Mouse (Mus musculus) left cerebral cortex, postnatal 4 days (tissue): ENCODE measurements around the gene Gm20388. TPM values are rescaled to one million over a fixed set of nuclear protein-coding genes. Genes with fewer than 3 reads are reported as not detected.
A peak's percentile ranks its signal among the peaks of the same experiment; 100 is the strongest.

Experiments used
- DNase-seq: peaks from one replicate; pipeline ENCODE4 v3.0.0-alpha.2; 2022
- intact Hi-C: fragments of 180-260 bp; cut with DNase I; formaldehyde crosslinking; loops from one replicate; pipeline ENCODE4 v1.15.1; 2025
- total RNA-seq, 2 experiments: library from RNA; stranded (reverse); gene quantifications; 2 replicates each; pipeline ENCODE4 v1.2.3; 2021

Gm20388 gene
- total RNA-seq, 2 experiments from 2014 or later: 6.5 to 12.8 TPM

DNA sequence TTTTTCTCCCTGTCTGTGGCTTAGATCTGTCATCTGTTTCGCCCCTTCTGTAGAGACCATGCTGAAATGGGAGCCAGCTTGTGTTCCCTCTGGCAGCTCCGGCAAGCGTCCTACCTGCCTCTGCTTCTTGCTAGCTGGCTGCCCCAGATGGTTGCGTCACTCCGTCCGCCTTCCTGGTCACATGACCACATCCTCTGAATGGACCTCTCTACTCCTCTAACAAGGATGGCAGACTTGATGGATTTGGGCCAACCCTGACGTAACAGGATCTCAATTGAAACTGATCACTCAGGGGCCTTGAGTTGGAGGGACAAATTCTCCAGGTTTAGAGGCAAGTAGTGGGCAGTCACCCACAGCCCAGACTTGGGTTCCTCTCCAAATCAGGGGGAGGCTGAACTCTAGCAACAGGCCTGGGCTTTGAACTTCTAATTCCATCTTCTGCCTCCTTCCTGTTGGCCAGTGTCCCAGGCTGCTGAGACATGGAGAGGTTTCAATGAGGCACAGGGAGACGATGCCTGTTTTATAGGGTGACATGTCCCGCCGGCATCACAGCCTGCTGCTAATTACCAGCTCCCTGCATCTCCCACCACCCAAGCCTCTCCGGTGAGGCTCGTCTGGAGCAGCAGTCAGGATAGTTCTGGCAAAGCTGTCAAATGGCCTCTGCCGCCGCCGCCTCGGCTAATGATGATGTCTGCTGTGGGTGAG, 2279.9 kb downstream of the Gm20388 start:
- intact Hi-C loops: no loop called here
- DNase-seq: peak; percentile 60

DNA sequence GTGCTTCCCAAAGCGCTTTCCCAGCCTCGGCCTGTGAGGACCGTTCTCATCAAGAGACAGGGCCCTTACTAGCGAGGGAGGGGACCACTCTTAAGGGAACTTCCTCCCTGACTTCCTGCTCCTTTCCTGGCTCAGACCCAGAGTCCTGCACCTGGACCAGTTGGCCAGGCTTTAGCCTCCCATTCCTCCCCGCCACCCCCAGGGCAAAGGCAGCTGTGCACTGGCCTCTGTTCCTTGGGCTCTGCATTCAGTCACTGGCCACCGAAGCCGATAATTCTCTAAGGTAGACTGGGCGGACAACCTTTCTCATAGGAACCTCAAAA, 2280.4 kb downstream of the Gm20388 start:
- DNase-seq: no peak
- intact Hi-C loops: no loop called here

DNA sequence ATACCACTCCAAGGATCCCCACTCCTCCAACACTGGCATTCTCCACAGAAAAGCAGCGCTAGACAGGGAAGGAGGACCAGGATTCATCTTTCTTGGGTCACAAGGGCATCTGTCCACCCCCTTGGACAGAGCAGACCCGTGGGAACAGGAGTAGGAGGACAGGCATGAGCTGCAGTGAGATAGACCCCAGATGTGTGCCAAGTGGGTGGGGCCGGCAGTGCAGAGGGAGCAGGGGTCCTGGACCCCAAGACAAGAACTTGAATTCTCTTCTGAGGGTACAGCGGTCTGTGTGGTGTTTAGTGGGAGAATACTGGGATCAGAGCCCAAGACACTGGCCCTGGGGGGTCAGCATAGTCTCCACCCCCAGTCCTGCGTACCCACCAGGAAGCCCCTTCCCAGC, 2282.1 kb downstream of the Gm20388 start:
- DNase-seq: no peak
- intact Hi-C loops: no loop called here

DNA sequence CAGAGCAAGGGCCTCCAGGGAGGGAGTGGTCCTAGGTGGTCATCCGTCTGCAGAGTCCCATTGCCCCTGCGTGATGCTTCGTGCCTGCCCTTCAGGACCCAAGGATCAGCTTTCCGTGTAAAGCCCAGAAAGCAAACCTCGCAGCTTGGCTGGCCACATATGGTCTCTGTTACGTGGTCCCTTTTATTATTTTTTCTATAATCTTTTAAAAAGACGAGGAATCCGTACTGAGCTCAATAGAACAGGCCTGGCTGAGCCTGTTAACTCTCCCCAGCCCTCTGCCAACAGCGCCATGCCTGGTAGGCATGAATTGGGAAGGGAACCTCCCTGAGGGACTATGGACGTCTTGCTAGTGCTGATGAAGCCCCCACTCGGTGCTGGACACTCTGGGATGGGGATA, 2282.9 kb downstream of the Gm20388 start:
- DNase-seq: no peak
- intact Hi-C loops: no loop called here

DNA sequence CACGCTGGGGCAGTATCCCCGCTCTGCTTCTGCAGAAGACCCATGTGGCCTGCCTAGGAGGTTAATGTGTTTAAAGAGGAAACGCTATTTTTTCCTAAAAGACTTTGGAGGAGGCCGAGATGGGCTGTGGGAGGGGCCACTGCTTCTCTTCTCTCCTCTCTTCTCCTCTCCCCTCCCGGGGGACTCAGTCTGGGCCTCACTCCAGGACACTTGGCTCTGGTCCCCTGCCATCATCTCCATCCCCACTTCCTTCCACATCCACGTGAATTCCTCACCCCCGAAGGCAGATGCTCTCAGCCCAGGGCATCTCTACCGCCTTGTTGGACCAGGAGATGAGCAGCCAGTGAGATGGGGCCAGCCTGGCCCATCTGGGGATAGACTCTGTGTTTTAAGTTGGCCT, 2283.8 kb downstream of the Gm20388 start:
- DNase-seq: peak; percentile 76

DNA sequence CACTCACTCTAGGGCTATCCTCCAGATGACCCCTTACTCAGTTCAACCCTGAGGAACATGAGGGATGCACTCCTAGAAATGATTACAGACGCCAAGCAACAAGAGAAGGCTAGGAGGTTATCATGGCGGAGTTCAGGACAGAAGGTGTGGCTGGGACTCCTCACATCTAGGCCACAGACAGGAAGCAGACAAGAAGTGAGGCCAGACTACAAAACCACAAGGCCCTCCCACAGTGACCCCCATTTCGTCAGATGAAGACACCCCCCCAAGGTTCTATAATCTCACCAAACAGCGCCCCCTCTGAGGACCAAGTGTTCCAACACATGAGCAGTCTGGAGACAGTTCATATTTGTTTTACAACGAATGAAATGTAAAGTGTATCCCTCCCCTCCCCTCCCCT, 2286.7 kb downstream of the Gm20388 start:
- DNase-seq: no peak
- intact Hi-C loops: no loop called here

More for the DNA sequence above, 2283.8 kb downstream of the Gm20388 start:
- intact Hi-C loops: no loop called here

DNA sequence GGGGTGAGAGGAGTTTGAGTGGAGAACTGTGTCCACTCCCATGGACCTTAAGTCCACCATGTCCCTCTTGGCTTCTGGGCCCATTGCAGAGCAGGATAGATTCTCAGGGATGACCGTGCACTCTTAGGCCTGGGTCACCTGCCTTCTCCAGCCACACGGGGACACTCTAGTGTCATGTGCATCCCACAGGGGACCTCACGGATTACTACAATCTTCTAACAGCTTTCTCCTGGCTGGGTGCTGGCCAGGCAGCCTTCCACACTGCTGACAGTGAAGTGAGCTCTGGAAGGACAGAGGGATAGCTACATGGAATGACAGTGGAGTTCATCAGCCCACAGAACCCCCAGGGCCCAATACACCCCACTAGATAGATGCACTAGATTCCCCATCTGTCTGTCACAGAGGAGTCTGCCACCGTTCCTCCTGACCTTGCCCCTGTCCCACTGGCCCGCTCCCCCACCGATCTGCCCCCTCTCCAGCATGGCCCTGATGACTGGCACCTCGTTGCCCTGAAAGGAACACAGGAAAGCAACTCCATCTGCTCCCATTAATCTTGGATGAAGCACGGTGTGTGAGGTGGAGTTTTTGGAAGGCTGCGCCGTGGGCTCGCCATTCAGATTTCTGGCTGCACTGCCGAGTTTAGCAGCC, 2287.9 kb downstream of the Gm20388 start:
- intact Hi-C loops: no loop called here

DNA sequence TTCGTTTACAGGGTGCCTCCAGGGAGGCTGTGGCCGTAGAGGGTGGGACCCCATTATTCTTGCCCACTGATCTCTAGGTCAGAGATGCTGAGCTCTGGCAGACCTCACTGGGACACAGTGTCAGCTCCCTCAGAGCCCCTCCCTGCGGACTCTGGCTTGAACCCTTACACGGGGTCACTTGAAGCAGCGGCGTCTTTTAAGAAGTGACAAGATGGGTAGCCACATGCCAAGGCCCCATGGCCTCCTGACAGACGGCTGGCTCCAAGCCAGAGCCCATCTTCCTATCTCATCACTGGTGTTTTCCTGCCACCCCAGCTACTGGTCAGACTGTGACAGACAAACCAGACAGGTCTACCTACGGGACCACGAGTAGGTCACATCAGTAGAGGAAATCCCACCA, 2288.6 kb downstream of the Gm20388 start:
- peak; percentile 67 for DNase-seq
- intact Hi-C loops: no loop called here

More for the DNA sequence above, 2287.9 kb downstream of the Gm20388 start:
- peak; percentile 50 for DNase-seq

DNA sequence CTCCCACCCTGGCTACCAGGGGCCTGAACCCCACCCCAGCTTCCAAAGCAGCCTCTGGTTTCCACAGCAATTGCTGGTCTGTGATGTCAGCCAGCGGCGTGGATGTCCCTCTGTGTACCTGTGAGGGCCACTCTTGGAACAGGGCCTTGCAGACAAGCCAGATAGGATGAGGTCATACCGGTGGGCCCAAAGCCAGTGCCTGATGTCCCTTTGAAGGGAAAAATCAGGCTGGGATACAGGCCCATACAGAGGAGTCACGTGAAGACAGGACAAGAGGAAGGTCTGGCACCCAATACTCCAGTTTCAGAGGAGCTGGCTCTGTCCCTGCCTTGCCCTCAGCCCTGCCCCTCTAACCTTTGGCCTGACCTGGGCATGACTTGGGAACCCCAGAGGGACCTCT, 2289.2 kb downstream of the Gm20388 start:
- peak; percentile 57 for DNase-seq

DNA sequence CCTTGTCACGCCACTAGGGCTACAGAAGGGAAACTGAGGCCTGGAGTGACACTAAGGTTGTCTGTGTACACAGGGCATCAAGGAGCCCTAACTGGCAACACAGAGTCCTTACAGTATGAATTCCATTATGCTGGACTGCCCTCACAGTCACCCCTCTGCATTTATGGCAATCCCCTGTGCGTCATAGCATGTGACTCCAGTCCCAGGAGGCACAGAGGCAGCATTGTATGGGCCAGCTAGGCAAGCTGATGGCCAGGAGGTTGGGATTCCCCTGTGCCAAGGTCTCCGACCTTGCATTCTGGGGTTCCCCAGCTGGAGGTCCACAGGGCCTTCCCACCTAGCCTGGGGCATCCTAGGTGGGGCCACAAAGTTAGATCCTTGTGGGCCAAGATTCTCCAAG, 2300.9 kb downstream of the Gm20388 start:
- no peak for DNase-seq
- intact Hi-C loops: no loop called here

More for the DNA sequence above, 2289.2 kb downstream of the Gm20388 start:
- intact Hi-C loops: no loop called here

DNA sequence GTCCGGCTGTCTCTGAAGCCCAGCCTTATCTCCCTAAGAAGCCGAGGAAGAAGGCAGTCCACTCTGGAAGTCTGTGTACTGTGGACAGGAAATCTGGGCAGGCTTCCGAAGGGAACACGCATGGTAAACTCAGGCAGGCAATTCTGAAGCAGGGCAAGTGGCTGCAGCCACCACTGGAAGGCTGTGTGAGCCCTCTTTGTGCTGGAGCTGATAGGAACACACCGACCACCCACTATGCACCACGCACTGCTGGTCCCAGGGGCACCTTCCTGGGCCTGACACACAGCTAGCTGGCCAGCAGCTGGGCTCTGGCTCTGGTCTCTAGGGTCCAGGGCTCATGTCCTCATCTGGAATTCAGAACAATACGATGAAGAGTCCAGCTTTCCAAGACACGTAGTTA, 2305.0 kb downstream of the Gm20388 start:
- DNase-seq: no peak
- intact Hi-C loops: no loop called here

DNA sequence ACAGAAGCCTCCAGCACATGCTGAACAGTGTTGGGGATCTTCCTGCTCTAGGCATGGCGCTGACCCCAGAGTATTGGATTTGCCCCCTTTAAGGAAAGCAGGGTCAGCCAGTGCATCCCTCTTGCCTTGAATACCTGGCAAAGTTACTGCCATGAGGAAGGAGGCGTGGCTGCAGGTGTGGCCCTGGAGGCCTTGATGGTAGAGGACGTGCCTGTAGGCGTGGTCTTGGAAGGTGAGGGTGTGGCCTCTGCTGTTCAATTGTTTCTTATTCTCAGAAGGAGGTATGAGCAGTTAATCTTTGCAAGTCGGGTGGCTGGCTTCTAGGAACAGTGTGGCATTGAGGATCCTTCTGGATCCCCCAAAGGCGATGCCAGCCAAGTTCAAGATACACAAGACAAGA, 2305.8 kb downstream of the Gm20388 start:
- DNase-seq: no peak
- intact Hi-C loops: no loop called here

DNA sequence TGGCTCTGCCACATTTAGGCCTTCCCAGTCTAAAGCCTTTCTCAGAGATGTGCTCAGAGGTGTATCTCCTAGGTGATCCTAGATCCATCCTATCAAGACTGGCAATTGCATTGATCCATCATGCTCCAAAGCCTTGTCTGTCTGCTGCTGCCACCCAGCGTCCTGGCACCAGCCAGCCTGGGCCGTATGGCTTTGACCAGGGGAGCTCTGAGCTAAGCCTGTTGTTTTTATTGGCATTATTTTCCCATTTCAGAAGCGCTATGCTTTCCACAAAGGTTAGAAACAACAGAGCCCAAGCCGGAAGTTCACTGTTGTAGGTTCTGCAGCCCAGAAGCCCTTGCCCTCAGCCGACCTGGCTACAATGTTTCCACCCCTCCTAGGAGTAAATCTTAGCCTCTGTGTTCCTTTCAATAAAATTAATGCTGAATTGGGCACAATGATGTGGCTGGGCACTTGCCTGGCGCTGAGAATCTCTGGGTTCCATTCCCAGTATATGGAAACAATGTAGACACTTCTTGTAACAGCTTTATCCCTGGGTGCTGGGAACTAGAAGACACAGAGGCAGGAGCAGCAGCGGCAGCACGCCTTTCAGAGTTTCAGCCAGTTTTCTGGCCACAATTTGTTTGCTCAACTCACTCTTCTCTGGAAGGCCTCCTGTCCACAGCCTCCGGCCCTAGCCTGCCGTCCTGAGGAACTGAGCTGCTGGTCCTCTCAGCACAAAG, 2307.0 kb downstream of the Gm20388 start:
- intact Hi-C loops: no loop called here
- no peak for DNase-seq

DNA sequence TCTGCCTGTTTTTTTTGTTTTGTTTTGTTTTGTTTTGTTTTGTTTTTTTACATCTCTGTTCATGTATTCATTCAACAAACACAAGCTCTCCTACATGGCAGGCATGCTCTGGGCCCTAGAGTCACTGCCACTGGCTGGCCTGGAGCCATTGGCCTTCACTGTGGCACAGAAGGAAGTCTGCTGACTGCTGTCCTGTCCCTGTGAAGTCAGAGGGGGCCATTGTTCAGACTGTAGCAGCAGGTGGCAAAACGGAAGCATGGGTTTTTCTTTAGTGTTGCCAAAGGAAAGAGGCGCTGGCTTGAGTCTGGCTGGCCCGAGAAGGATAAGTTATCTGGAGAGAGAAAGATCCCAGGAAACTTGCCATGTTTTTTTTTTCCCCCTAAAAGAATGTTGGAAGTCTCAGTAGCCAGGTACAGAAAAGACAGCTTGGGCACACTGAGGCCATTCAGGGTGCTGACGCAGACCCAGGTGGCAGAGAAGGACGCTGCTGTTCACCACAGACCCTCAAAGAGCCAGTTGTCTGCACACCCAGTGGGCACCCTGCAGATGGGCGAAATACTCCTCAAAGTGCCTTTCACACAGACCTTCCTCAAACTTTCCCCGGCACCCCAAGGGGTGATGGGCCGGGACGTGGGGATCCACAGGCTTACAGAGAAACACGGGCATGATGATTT, 2313.5 kb downstream of the Gm20388 start:
- peak; percentile 67 for DNase-seq
- intact Hi-C loops: no loop called here

DNA sequence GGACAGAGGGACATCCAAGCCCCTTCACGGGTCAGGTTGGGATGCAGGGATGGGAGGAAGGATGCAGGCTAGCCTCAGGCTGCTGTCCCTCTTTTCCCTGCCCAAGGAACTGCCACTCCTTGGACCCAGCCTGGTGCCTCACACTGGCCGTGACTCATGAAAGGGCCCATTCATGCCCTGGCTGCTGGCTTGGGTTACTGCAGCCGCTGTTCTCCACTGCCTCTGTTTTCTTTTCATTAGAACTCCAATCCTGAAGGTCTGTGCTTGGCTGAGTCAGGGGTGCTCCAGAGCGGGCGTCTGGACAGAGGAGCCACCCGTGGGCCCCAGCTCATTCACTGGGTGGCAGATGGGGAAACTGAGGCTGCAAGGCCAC, 2314.0 kb downstream of the Gm20388 start:
- intact Hi-C loops: no loop called here
- peak; percentile 37 for DNase-seq

DNA sequence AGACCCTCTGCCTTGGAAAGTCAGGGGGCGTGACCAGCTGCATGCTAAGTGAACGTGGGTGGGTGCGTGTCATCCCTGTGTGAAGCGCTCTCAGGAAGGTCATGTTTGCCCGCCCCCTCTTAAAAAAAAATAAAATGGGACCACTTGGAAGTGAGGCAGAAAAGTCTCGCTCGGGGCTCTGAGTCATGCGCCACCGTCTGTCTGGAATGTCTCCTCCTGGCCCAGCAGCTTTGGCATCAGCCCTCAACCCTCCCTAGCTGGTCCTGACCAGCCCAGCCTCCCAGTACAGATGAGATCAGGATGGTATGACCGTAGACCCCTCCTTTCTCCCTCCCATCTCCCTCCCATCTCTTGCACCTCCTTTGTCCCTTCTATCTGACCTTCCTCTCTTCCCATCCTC, 2314.8 kb downstream of the Gm20388 start:
- intact Hi-C loops: no loop called here
- no peak for DNase-seq

DNA sequence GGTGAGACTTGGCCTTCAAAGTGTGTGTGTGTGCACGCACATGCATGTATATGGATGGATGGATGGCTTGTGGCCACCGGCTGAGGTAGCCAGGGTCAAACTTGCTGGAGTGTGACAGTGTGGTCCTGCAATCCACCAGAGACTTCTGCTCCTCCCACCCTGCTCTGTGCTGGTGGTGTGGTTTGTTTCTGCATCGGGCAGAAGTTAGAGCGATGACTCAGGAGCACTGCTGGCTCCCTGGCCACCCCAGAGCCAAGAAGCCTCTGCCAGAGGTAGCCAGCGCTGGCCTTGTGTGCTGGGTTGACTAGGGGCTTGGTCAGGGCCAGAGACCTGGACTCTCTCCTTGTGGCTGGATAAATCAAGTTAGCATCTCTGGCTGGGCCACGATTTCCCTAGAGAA, 2316.7 kb downstream of the Gm20388 start:
- no peak for DNase-seq
- intact Hi-C loops: no loop called here

DNA sequence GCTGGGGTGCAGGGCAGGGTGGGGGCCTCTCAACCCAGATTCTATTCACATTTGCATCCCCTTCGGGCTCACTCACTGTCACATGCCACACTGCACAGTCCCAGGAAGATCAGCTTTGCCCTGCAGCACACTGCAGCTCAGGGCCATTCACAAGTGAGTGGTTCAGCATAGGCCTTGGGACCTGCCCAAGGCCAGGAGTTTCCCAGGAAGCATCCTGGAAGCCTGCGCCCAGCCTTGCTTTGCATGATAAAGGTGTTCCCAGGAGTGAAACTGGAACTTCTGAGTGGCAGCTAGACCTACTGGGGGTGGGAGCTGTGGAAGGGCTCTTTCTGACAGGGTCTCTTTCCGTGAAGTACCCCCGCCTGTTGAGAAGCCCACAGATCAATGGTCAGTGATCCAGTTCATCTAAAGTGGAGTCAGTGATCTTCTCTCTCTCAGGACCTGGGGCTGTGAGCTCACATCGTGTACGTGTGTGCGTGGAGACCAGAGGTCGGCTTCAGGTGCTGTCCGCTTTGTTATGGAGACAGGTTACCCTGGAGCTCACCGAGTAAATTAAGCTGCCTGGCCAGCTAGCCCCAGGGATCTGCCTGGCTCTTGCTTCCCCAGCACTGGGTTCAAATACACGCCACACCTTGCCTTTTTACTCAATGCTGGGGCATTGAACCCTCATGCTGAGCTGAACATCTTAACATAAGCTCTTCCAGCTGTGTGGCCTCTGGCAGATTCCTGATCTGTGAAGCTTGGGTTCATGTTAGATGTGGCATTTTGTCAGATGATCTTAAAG, 2318.3 kb downstream of the Gm20388 start:
- intact Hi-C loops: no loop called here
- DNase-seq: no peak

DNA sequence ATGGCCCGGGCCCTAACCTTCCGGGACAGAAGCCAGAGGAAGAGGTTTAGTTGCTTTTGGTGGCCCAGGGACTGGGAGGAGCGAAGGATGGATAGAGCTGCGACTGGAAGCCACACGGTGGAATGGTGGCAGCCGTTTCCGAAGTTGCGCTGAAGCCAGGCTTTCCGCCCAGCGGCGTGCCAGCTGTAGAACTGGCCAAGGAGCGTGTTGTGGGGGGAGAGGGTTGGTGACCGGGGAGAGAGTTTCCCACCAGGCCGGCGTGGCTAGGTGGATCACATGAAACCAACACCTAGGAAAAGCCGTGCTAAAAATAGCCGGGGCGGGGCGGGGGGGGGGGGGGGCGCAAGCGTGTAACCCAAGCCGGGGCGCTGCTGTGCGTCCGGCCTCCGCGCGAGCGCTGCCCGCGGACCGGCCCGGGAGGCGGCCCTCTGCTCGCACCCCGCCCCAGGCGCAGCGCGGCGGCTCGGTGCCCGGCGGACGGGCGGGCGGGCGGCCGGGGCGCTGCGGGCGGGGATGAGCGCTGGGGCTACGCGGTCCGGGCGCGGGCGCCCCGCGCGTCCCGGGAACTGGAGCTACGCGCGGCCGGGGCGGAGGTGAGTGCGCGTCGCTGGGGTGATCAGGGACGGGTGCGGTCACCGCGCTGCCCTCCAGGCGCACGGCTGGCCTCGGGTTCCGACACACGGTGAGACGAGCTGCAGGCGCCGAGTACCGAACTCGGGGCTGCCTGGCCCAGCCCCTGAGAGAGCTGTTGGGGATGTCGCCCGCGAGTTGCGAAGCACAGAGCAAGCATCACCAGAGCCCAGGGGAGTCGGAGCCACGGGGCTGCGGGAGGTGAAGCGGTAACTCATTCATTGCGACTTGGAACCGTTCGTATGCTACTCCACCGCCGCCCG, 2319.4 kb downstream of the Gm20388 start:
- no peak for DNase-seq
- intact Hi-C loops: no loop called here
